Mouse (Mus musculus) CH12.LX (cell line): ENCODE measurements around the gene Trim17.

Experiments used
- CTCF ChIP-seq, 2 experiments: IDR thresholded peaks in 1 of 2; conservative IDR thresholded peaks in 1 of 2; 2 replicates each; pipeline ENCODE4 v1.5.1; 2011 to 2012; ENCODE audit warnings: low read depth in 2 of 2, low read length in 2 of 2, improper control_type of control experiment in 1 of 2, inconsistent platforms in 1 of 2, mild to moderate bottlenecking in 1 of 2, moderate library complexity in 1 of 2
- EP300 ChIP-seq: IDR thresholded peaks from 2 replicates; pipeline ENCODE4 v1.6.1; 2011; ENCODE audit warnings: low read length, improper control_type of control experiment
- MYC ChIP-seq: IDR thresholded peaks from 2 replicates; pipeline ENCODE4 v1.6.1; 2011; ENCODE audit warnings: low read depth, mild to moderate bottlenecking, improper control_type of control experiment, low read length
- NRF1 ChIP-seq: IDR thresholded peaks from 2 replicates; pipeline ENCODE4 v1.6.1; 2014; ENCODE audit warnings: low read depth, mild to moderate bottlenecking, inconsistent platforms, low read length, improper control_type of control experiment, moderate library complexity
- POLR2A ChIP-seq: IDR thresholded peaks from 2 replicates; pipeline ENCODE4 v1.6.1; 2011; ENCODE audit warnings: low read depth, mild to moderate bottlenecking, improper control_type of control experiment, low read length
- POLR2AphosphoS2 ChIP-seq: IDR thresholded peaks from 2 replicates; pipeline ENCODE4 v1.6.1; 2011; ENCODE audit warnings: low read depth, low read length, improper control_type of control experiment
- USF1 ChIP-seq: IDR thresholded peaks from 2 replicates; pipeline ENCODE4 v1.6.1; 2014; ENCODE audit warnings: low read depth, mild to moderate bottlenecking, inconsistent platforms, low read length, improper control_type of control experiment
- ZC3H11A ChIP-seq: IDR thresholded peaks from 2 replicates; pipeline ENCODE4 v1.6.1; 2012; ENCODE audit warnings: low read depth, mild to moderate bottlenecking, inconsistent platforms, low read length, improper control_type of control experiment
- ZNF384 ChIP-seq: IDR thresholded peaks from 2 replicates; pipeline ENCODE4 v1.6.1; 2012; ENCODE audit warnings: low read depth, low read length, improper control_type of control experiment, inconsistent platforms

DNA sequence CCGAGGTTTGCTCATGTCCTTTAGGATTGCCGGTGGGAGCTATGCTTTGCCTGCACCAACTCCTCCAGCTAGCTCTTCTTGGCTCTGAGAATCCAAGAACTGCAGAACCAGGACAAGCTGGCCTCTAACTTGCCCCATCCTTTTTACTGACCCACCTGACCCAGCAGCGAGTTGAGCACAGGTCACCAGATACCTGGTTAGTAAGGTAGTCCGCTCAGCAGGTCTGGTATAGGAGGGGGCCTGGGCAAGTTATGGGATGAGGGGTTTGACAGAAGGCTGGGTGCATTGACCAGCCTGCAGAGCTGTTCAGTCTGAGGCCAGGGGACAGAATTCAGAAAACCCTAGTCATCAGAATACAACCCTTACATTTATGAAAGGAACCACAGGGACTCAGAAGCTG lies 25.4 kb upstream of the Trim17 start:
- no peak for TF ChIP-seq ZNF384
- no peak for TF ChIP-seq CTCF (conservative IDR thresholded peaks at IDR 0.05 in 1 of 2, IDR thresholded peaks at IDR 0.05 in 1 of 2; ENCODE audit: low read depth in 2 of 2, low read length in 2 of 2)
- no peak for TF ChIP-seq ZC3H11A
- no peak for TF ChIP-seq POLR2A
- no peak for TF ChIP-seq NRF1
- TF ChIP-seq USF1 = no peak
- no peak for TF ChIP-seq POLR2AphosphoS2
- TF ChIP-seq EP300 = no peak
- TF ChIP-seq MYC = no peak
